Mouse (Mus musculus) kidney, adult 9 months (tissue): ENCODE measurements around the gene Mrpl45.
"Not testable (repeated sequence)": the region's sequence is repeated elsewhere in the genome, so short reads cannot be mapped to it uniquely, and the experiment has no call there.

ENCODE experiments used
- DNase-seq: peaks from one replicate; pipeline ENCODE4 v3.0.0; 2022

Gene Mrpl45

DNA sequence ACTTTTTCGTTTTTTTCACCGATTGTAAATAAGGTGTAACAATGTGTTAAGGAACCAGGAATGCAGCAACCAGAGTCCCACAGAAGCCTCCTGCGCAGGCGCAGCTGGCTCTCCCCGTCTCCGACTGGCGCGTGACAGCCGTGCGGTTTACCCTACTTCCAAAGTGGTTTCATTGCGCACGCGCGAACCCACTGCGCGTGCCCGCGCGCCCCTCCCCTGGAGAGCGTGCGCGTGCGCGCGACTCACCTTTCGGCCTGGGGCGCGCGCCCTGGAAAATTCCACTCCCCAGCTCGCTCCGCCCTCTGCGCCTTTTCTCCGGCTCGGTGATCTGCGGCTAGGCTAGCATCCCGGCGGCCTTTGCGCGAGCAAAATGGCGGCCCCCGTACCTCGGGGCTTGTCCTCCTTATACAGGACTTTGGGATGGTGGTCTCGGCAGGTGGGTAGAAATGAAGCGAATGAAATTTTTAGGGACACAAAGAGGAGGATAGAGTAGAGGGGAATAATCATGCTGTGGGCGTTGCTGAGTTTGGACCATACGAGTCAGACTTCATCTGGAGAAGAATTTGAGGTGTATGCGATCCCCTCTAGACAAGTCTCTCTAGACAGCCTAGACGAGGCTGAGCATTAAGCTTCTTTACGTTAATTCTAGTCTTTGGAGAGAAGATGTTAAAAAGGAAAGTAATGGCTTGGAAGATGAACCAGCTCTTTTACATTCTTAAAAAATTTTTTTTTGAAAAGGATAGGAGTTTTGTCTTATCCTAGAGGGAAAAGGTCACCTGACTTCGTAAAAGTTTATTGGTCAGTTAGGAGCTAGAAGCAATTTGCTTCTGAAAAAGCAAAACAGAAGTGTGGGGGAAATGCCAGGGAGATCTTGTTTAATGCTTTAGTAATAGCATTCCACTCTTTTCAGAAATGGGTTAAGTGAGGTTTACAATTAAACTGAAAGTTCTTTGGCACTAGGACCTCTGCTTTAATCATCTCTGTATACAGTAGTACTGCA is at the start of gene Mrpl45:
Gene Mrpl45 (plus strand): TSS at position 213 of the 1,000 bp plus-strand sequence.
- DNase-seq = peak; percentile 100

DNA sequence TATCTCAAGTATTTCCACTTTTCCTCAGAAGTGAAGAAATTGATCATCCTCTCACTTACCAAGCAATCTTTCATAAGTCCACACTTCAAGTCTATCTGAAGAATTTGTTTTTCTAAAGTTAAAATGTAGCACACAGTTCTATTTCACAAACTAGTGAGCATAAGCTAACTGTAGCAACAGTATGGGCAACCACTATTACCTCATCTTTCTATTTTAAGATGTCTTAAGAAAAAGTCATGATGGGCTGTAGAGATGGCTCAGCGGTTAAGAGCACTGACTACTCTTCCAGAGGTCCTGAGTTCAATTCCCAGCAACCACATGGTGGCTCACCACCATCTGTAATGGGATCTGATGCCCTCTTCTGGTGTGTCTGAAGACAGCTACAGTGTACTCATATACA is 49.0 kb upstream of the Mrpl45 start:
- not testable (repeated sequence) for DNase-seq

- not testable (repeated sequence) for DNase-seq
Observed at GRCm38 (mm10) chr11:97270004-97270403, 45.5 kb upstream of the Mrpl45 start.

- no peak for DNase-seq
Observed at GRCm38 (mm10) chr11:97272835-97273234, 42.7 kb upstream of the Mrpl45 start.

DNA sequence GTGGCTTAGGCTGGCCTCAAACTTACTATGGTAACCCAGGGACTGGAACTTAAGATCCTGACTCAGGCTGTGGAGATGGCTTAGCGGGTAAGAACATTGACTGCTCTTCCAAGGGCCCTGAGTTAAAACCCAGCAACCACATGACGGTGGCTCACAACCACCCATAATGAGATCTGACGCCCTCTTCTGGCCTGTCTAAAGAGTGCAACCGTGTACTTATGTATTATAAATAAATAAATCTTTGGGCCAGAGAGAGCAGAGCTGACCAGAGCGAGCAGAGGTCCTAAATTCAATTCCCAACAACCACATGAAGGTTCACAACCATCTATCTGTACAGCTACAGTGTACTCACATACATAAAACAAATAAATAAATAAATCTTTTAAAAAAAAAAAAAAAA is 41.9 kb upstream of the Mrpl45 start:
- DNase-seq = no peak

DNA sequence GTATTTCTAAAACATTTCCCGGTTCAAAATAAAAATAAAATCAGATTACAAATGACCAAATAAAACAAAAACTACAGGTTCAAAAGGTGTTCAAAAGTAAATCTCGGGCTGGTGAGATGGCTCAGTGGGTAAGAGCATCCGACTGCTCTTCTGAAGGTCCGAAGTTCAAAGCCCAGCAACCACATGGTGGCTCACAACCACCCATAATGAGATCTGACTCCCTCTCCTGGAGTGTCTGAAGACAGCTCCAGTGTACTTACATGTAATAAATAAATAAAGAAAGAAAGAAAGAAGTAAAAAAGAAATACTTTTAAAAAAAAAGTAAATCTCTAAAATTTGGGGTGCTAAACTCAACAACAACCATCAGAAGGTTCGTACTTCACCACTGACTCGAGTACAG is 40.6 kb upstream of the Mrpl45 start:
- DNase-seq = not testable (repeated sequence)

GRCm38 (mm10) chr11:97275349-97275748 is 40.2 kb upstream of the Mrpl45 start:
- no peak for DNase-seq

DNA sequence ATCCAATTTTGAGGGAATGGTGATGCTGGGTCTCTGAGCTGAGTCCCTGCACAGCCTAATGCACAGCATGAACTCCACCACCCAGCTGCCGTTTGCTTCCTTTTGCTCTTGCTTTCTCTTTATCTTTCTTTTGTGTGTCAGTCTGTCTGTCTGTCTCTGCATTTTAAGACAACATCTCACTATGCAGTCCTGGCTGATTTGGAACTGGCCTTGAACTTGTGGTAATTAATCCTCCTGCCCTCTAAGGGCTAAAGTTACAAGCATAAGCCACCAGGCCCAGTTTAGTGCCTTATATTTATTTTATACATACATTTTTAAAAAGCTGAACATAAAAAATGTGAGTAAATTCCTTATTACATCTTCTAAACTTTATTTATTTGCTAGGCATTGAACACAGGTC is 39.5 kb upstream of the Mrpl45 start:
- DNase-seq = no peak

- no peak for DNase-seq
Observed at GRCm38 (mm10) chr11:97277166-97277565, 38.4 kb upstream of the Mrpl45 start.

- DNase-seq = no peak
Observed at GRCm38 (mm10) chr11:97278456-97278855, 37.1 kb upstream of the Mrpl45 start.

GRCm38 (mm10) chr11:97279040-97279404 is 36.5 kb upstream of the Mrpl45 start:
- DNase-seq = no peak

- DNase-seq = peak; percentile 53
Observed at GRCm38 (mm10) chr11:97279405-97280215, 35.9 kb upstream of the Mrpl45 start.

DNA sequence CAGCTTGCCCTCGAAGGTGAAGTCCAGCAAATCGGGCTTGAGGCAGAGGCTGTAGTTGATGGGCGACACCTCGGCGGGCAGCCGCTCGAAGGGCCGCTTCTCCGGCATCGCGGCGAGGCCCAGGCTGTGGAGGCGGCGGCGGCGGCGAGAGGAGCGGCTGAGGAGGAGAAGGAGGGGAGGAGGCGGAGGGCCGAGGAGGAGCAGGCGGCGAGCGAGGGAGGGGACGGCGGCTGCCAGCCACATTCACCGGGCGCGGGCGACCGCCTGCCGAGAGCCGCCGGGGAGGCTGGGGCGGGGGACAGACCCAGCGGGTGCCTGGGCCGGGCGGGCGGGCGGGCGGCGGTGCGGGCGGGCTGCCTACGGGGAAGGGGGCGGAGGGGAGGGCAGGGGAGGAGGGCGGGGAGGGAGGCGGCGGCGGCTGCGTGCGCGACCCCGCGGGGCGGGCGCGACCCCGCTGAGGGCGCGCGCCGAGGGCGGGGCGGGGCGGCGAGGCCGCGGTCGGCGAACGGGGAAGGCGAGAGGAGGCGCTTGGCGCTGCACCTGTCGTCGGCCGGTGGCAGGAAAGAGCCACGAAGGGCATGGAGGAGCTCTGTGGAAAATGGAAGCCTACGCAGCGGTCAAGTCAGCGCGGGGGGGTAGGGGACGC is 35.2 kb upstream of the Mrpl45 start, which contains the start of gene Npepps:
Gene Npepps (minus strand): TSS at position 423 of the 646 bp plus-strand sequence.
- peak; percentile 76 for DNase-seq

DNA sequence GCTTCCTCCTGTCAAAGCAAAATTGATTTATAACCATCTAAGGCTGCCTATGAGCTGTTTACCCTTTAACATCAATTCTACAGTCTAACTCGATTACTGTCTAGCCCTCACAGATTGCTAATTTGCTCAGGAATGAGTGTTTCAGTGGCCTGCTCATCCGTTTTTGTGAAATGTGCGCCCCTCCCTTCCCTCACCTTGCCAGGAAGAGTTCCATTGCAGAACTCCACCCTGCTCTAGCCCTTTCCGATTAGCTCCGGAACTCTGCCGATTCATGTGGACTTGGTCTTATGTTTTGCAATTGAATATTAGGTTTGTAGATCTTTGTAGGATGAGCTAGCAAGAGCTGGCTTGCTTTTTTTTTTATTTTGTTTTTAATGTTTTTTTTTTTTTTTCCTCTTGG is 33.3 kb upstream of the Mrpl45 start:
- no peak for DNase-seq

DNA sequence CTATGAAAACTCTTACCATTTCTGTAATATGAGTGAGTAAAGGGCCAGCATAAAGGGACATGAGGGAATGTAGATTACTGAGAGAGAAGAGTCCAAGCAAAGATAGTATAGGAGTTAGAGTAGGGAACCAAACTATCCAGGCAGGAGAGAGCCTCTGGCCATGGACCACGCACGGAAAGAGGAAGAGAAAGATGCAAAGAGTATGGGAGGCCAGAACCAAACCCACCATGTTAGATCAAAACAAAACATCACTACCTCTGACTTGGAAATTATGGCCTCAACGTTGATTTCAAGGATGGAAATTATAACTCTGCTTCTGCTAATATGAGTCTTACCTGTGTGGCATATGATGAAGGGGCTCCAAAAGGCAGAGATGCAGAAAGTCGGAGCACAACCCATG is 30.7 kb upstream of the Mrpl45 start:
- no peak for DNase-seq

DNA sequence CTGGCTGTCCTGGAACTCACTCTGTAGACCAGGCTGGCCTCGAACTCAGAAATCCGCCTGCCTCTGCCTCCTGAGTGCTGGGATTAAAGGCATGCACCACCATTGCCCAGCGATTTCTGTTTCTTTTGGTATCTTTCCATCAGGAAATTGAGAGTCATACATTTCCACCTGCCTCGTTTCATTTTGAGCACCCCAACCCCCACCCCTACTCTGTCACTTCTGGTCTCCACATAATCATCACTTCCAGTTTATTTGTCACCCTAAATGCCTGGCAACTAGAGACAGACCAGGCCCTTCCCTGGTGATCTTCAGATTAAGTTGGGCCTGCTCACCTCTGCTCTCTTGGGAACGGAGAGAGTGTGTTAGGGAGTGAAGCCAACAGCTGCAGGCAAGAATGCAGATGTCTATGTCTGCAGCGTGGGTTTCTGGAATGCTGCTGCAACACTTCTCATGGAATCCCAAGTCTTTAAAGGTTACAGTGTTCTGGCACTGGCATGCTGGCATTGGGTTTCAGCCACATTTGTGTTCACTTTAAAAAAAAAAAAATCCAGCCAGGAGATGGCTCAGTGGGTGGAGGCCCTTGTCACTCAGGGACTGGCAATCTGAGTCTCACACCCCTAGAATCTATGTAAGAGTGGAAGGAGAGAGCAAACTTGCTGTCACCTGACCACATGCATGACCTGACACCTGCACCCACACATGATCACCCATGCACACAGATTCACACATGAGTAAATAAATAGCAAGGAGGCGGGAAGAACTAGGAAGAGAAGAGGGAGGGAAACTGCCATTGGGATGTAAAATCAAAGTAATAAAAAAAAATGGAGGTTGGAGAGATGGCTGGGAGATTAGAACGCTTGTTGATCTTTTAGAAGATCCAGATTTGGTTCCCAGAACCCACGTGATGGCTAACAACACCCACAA is 29.4 kb upstream of the Mrpl45 start:
- DNase-seq = peak; percentile 26

DNA sequence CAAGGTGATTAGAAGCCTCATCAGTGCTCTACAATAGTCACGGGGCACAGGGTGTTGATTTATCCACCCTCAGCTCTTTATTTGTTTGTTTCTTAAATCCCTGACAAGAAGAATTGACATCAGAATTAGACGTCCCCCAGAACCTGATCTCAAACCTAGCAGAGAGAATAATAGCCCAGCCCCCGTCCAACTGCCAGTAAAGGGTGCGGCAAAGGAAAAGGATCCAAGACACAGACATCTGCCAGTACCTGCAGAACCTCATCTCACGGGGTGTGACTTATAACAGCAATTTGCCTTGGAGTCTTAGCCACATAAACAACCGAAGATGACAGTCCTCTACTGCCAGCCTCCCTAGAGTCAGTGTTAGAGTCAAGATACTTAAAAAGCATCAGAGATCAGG is 28.5 kb upstream of the Mrpl45 start:
- DNase-seq = no peak

DNA sequence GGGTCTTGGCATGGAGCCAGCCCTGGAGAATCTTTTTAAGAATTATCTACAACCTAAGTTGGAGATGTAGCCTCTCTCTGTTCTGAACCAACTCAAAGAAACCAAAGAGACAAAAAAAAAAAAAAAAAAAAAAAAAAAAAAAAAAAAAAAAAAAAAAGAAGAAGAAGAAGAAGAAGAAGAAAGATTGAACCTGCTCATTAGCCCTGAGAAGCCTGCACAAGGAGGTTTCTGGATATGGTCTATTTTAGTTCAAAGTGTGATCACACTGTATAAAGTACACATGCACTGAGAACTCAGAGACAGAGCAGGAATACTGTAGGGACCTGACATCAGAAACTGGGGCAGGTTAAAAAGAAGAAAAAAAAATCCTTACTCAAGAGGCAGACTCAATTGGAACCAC is 27.9 kb upstream of the Mrpl45 start:
- DNase-seq = no peak

DNA sequence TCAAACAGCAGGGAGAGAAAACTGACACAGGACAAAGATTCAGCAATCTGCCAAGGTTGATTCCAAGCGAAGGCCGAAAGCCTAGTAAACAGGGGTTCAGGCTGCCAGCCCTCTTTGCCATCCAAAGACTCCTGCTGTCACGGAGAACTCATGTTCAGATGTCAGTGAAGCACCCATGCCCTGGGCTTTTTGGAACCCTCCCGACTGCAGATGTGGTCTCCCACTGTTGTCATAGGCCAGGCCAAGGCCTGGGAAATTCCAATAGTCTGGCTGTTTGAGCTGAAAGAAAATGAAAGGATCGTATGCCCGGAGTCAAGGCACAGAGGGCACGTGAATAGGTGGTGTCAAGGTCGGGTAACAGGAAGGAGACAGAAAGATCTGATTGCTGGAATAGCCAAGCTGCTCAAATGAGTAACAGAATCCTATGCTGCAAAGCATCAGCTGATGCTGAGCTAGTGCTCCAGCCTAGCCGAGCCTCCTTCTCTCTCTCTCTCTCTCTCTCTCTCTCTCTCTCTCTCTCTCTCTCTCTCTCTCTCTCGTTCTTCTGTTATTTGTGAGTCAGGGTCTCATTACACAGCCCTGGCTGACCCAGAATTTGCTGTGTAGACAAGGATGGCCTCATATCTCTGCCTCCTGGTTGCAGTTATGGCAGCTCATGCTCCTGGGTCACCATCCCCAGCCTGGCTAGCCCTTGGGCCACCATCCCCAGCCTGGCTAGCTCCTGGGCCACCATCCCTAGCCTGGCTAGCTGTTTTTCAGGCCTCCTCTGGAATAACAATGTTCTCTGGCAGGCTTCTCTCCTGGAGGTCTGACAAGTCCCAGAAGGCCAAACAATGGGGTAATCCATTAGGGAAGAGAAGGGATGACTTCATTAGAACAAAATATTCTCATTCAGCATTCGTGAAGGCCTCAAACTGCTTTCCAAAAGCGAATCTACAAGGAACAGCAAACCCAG is 26.0 kb upstream of the Mrpl45 start:
- DNase-seq = no peak

GRCm38 (mm10) chr11:97292731-97293130 is 22.8 kb upstream of the Mrpl45 start:
- DNase-seq = no peak

- no peak for DNase-seq
Observed at GRCm38 (mm10) chr11:97296542-97296941, 19.0 kb upstream of the Mrpl45 start.
